Mouse (Mus musculus) left cerebral cortex, adult 2 months (tissue): ENCODE measurements around the gene Dtd1. TPM values are rescaled to one million over a fixed set of nuclear protein-coding genes. Genes with fewer than 3 reads are reported as not detected.

Experiments
- DNase-seq, 2 experiments: peaks; one replicate each; pipeline ENCODE4 v3.0.0; 2021 to 2022; ENCODE audit warnings: low spot score in 2 of 2, mixed read lengths in 1 of 2; ENCODE audit errors: extremely low spot score in 1 of 2
- H3K27ac ChIP-seq: fragments of 200-600 bp; 2 replicates; pipeline ENCODE4 v1.8.1; 2022
- H3K4me3 ChIP-seq: fragments of 200-600 bp; 2 replicates; pipeline ENCODE4 v1.8.1; 2022
- CTCF ChIP-seq: fragments of 200-600 bp; IDR thresholded peaks from 2 replicates; pipeline ENCODE4 v1.8.1; 2022; ENCODE audit warnings: antibody characterized with exemption, mild to moderate bottlenecking, moderate library complexity
- intact Hi-C: fragments of 180-260 bp; cut with DNase I; formaldehyde crosslinking; loops from one replicate; pipeline ENCODE4 v1.15.1; 2025
- total RNA-seq, 2 experiments: library from RNA; stranded (reverse); gene quantifications; 2 replicates each; pipeline ENCODE4 v1.2.3; 2021

Dtd1 gene
- total RNA-seq, 2 experiments from 2014 or later: 63.3 to 64.2 TPM

GRCm38 (mm10) chr2:144755016-144755415 is 155.3 kb downstream of the Dtd1 start:
- no peak overlapping the region for H3K4me3 ChIP-seq
- no peak for TF ChIP-seq CTCF
- no peak for DNase-seq

GRCm38 (mm10) chr2:144760666-144761065 is 161.0 kb downstream of the Dtd1 start:
- intact Hi-C loops: no loop called here
- Histone ChIP-seq H3K4me3 (no peak overlapping the region), H3K27ac (no peak overlapping the region)
- no peak for DNase-seq
- no peak for TF ChIP-seq CTCF

More at GRCm38 (mm10) chr2:144755016-144755415, 155.3 kb downstream of the Dtd1 start:
- H3K27ac ChIP-seq: no peak overlapping the region
- intact Hi-C loops: no loop called here

- DNase-seq: no peak
- intact Hi-C loops: no loop called here
- no peak for TF ChIP-seq CTCF
These were observed 164.0 kb downstream of the Dtd1 start for GRCm38 (mm10) chr2:144763706-144764105.

GRCm38 (mm10) chr2:144764116-144764788 is 164.6 kb downstream of the Dtd1 start:
- no peak overlapping the region for H3K4me3 ChIP-seq
- no peak for TF ChIP-seq CTCF
- intact Hi-C loops: no loop called here
- H3K27ac ChIP-seq: no peak overlapping the region
- no peak for DNase-seq

More at GRCm38 (mm10) chr2:144763706-144764105, 164.0 kb downstream of the Dtd1 start:
- Histone ChIP-seq H3K4me3 (no peak overlapping the region), H3K27ac (no peak overlapping the region)

GRCm38 (mm10) chr2:144765219-144765618 is 165.5 kb downstream of the Dtd1 start:
- intact Hi-C loops: no loop called here
- H3K4me3 ChIP-seq: no peak overlapping the region
- DNase-seq: no peak
- TF ChIP-seq CTCF: no peak
- H3K27ac ChIP-seq: no peak overlapping the region

GRCm38 (mm10) chr2:144768375-144769117 is 168.8 kb downstream of the Dtd1 start:
- no peak for DNase-seq
- Histone ChIP-seq H3K4me3 (no peak overlapping the region), H3K27ac (no peak overlapping the region)
- intact Hi-C loops: no loop called here
- no peak for TF ChIP-seq CTCF

- H3K4me3 ChIP-seq: no peak overlapping the region
- no peak for DNase-seq
- TF ChIP-seq CTCF: no peak
- no peak overlapping the region for H3K27ac ChIP-seq
- intact Hi-C loops: no loop called here
These were observed 169.4 kb downstream of the Dtd1 start for GRCm38 (mm10) chr2:144769118-144769496.

GRCm38 (mm10) chr2:144769556-144769955 is 169.9 kb downstream of the Dtd1 start:
- no peak for TF ChIP-seq CTCF
- DNase-seq: no peak
- no peak overlapping the region for H3K27ac ChIP-seq
- intact Hi-C loops: no loop called here
- H3K4me3 ChIP-seq: no peak overlapping the region

- DNase-seq: no peak
These were observed 170.8 kb downstream of the Dtd1 start for GRCm38 (mm10) chr2:144770452-144770941.

GRCm38 (mm10) chr2:144771841-144772240 is 172.1 kb downstream of the Dtd1 start:
- intact Hi-C loops: no loop called here
- DNase-seq: no peak
- TF ChIP-seq CTCF: no peak

More at GRCm38 (mm10) chr2:144770452-144770941, 170.8 kb downstream of the Dtd1 start:
- no peak overlapping the region for H3K27ac ChIP-seq
- TF ChIP-seq CTCF: no peak
- no peak overlapping the region for H3K4me3 ChIP-seq
- intact Hi-C loops: no loop called here

GRCm38 (mm10) chr2:144774636-144775160 is 175.0 kb downstream of the Dtd1 start:
- TF ChIP-seq CTCF: no peak
- DNase-seq: no peak
- Histone ChIP-seq H3K27ac (no peak overlapping the region), H3K4me3 (no peak overlapping the region)
- intact Hi-C loops: no loop called here

More at GRCm38 (mm10) chr2:144771841-144772240, 172.1 kb downstream of the Dtd1 start:
- H3K4me3 ChIP-seq: no peak overlapping the region
- no peak overlapping the region for H3K27ac ChIP-seq

- intact Hi-C loops: no loop called here
- TF ChIP-seq CTCF: no peak
- H3K4me3 ChIP-seq: no peak overlapping the region
- H3K27ac ChIP-seq: no peak overlapping the region
- DNase-seq: no peak
These were observed 175.9 kb downstream of the Dtd1 start for GRCm38 (mm10) chr2:144775626-144776025.
